In the genomic region with DNA sequence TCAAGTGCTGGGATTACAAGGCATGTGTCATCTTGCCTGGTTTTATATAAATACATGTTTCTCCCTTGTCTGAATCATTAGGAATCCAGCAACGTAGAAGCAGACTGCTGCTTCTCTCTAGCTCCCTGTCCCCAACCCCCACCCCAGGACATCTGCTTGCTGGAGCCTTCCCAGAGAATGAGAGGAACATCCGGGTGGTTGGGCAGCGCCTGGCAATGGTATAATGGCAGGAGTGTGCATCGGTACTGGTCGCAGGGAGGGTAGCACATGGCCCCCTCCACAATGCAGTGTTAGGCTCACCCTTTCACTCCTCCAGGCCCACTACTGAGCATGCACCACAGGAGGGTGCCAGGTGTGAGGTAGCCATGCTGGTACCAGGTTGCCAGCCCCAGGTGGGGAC, we compare ENCODE assay signal across 12 mouse cellular contexts.
A peak's percentile ranks its signal among the peaks of the same experiment; 100 is the strongest.
DNase-seq lines count a peak whose midpoint lies in the region; ATAC-seq lines count a peak whose summit lies in the region.
"Had no signal": no experiment of that assay in that cellular context is flagged by ENCODE, and none has a peak within 500 bp of the region (broad histone marks: within the 10 kb centered on the region; RNA-seq: fewer than 3 reads in every experiment).

No protein-coding gene starts in this region.

- DNase-seq in forebrain, embryonic 10.5 days (ENCODE audit: extremely low spot score, low spot score), result no peak
- DNase-seq in forebrain, embryonic 11.5 days (ENCODE audit: low spot score), result no peak
- no peak for DNase-seq in midbrain, embryonic 11.5 days (ENCODE audit: low spot score, missing footprints)
- peak; percentile 57 for DNase-seq in layer of hippocampus, adult 9-11 months
- DNase-seq in right cerebral cortex, postnatal 4 days, result peak; percentile 36
- DNase-seq in testis, postnatal 14 days (ENCODE audit: low spot score), result no peak
- no peak for DNase-seq in spleen, postnatal 14 days (ENCODE audit: low spot score in 2 of 2)
- DNase-seq: kidney, postnatal 4 days had no signal

- H3K36me3 ChIP-seq in forebrain, embryonic 10.5 days (replicated peaks), result no peaks in the 10 kb centered on the region
- no peaks in the 10 kb centered on the region for H3K36me3 ChIP-seq in forebrain, embryonic 11.5 days (ENCODE audit: control insufficient read depth, insufficient read depth, low read length)
- no peaks in the 10 kb centered on the region for H3K36me3 ChIP-seq in midbrain, embryonic 12.5 days
- no peaks in the 10 kb centered on the region for H3K36me3 ChIP-seq in midbrain, embryonic 11.5 days (ENCODE audit: control insufficient read depth, insufficient read depth, low read length)
- H3K36me3 ChIP-seq: heart, embryonic 10.5 days; liver, embryonic 12.5 days had no signal

- no peak overlapping the region for H3K4me3 ChIP-seq in forebrain, embryonic 10.5 days
- H3K4me3 ChIP-seq in forebrain, embryonic 11.5 days (ENCODE audit: low read depth, low read length), result no peak overlapping the region
- no peak overlapping the region for H3K4me3 ChIP-seq in midbrain, embryonic 12.5 days
- H3K4me3 ChIP-seq in midbrain, embryonic 11.5 days (ENCODE audit: low read depth, low read length), result no peak overlapping the region
- H3K4me3 ChIP-seq: heart, embryonic 10.5 days; liver, embryonic 12.5 days had no signal

- no peaks in the 10 kb centered on the region for H3K27me3 ChIP-seq in forebrain, embryonic 10.5 days (ENCODE audit: poor library complexity, severe bottlenecking)
- H3K27me3 ChIP-seq in forebrain, embryonic 11.5 days (ENCODE audit: control insufficient read depth, insufficient read depth, low read length), result no peaks in the 10 kb centered on the region
- no peaks in the 10 kb centered on the region for H3K27me3 ChIP-seq in midbrain, embryonic 12.5 days
- H3K27me3 ChIP-seq in midbrain, embryonic 11.5 days (ENCODE audit: control insufficient read depth, insufficient read depth, low read length), result no peaks in the 10 kb centered on the region
- H3K27me3 ChIP-seq: liver, embryonic 12.5 days had no signal

- ATAC-seq in forebrain, embryonic 11.5 days (replicated peaks; ENCODE audit: low FRiP score), result no peak
- ATAC-seq in midbrain, embryonic 12.5 days (ENCODE audit: low FRiP score, low read depth), result no peak
- no peak for ATAC-seq in midbrain, embryonic 11.5 days (ENCODE audit: low FRiP score)
- ATAC-seq: inflammation-experienced regulatory T-cells, adult 6 months; liver, embryonic 12.5 days had no signal

- no peak overlapping the region for H3K9ac ChIP-seq in forebrain, embryonic 11.5 days (ENCODE audit: low read length)
- peak overlapping the region; percentile 15; the same call in 1 of the 2 replicates for H3K9ac ChIP-seq in midbrain, embryonic 12.5 days (replicated peaks)
- H3K9ac ChIP-seq in midbrain, embryonic 11.5 days (ENCODE audit: low read length), result no peak overlapping the region
- H3K9ac ChIP-seq: liver, embryonic 12.5 days had no signal

- H3K4me1 ChIP-seq in forebrain, embryonic 10.5 days, result peaks cover 39% of the 10 kb centered on the region
- H3K4me1 ChIP-seq in forebrain, embryonic 11.5 days (replicated peaks; ENCODE audit: control insufficient read depth, insufficient read depth, low read length), result peaks cover 9% of the 10 kb centered on the region; the same call in 1 of the 2 replicates
- H3K4me1 ChIP-seq in midbrain, embryonic 12.5 days, result peaks cover 32% of the 10 kb centered on the region
- H3K4me1 ChIP-seq in midbrain, embryonic 11.5 days (ENCODE audit: control insufficient read depth, insufficient read depth, low read length), result peaks cover 17% of the 10 kb centered on the region
- H3K4me1 ChIP-seq: liver, embryonic 12.5 days had no signal

- WGBS in forebrain, embryonic 10.5 days, result 76% methylated on average over 5 of the region's 5 CpGs
- 63% methylated on average over 5 of the region's 5 CpGs for WGBS in forebrain, embryonic 11.5 days
- WGBS in midbrain, embryonic 12.5 days, result 68% methylated on average over 5 of the region's 5 CpGs
- 65% methylated on average over 5 of the region's 5 CpGs for WGBS in midbrain, embryonic 11.5 days

- H3K9me3 ChIP-seq in forebrain, embryonic 10.5 days, result no peaks in the 10 kb centered on the region
- no peaks in the 10 kb centered on the region for H3K9me3 ChIP-seq in forebrain, embryonic 11.5 days (ENCODE audit: control insufficient read depth, low read length)
- H3K9me3 ChIP-seq in midbrain, embryonic 12.5 days, result no peaks in the 10 kb centered on the region
- H3K9me3 ChIP-seq in midbrain, embryonic 11.5 days (ENCODE audit: control insufficient read depth, low read length), result no peaks in the 10 kb centered on the region
- H3K9me3 ChIP-seq: liver, embryonic 12.5 days had no signal

- 0 out of 2 replicates have a peak overlapping the region, but pooled peaks have one; percentile 6 for H3K27ac ChIP-seq in forebrain, embryonic 10.5 days
- H3K27ac ChIP-seq in forebrain, embryonic 11.5 days (ENCODE audit: low read depth, low read length), result no peak overlapping the region
- no peak overlapping the region for H3K27ac ChIP-seq in midbrain, embryonic 12.5 days (replicated peaks)
- H3K27ac ChIP-seq in midbrain, embryonic 11.5 days (ENCODE audit: low read depth, low read length), result no peak overlapping the region
- H3K27ac ChIP-seq: heart, embryonic 10.5 days; liver, embryonic 12.5 days had no signal

- H3K4me2 ChIP-seq in forebrain, embryonic 11.5 days (ENCODE audit: low read depth, low read length, severe bottlenecking), result no peak overlapping the region
- H3K4me2 ChIP-seq in midbrain, embryonic 12.5 days (replicated peaks), result no peak overlapping the region
- no peak overlapping the region for H3K4me2 ChIP-seq in midbrain, embryonic 11.5 days
- H3K4me2 ChIP-seq: liver, embryonic 12.5 days had no signal

Comparison
In these comparisons a context has a peak if more than half of its experiments do, and no peak if none do; other contexts are left out.
1. DNase-seq: peak in layer of hippocampus, adult 9-11 months (single experiment) and right cerebral cortex, postnatal 4 days (single experiment); none in forebrain, embryonic 10.5 days (single experiment), forebrain, embryonic 11.5 days (single experiment), midbrain, embryonic 11.5 days (single experiment), testis, postnatal 14 days (single experiment) and spleen, postnatal 14 days (0 of 2).